Mouse (Mus musculus) olfactory bulb, adult 2 months (tissue): ENCODE measurements around the gene Ak3.

Source experiments
- CTCF ChIP-seq: fragments of 200-500 bp; IDR thresholded peaks from 2 replicates; pipeline ENCODE4 v1.5.1; 2012; ENCODE audit warnings: low read depth, mild to moderate bottlenecking, low read length, moderate library complexity; ENCODE audit not compliant: insufficient read depth
- POLR2A ChIP-seq: fragments of 200-500 bp; IDR thresholded peaks from 2 replicates; pipeline ENCODE4 v1.6.1; 2012; ENCODE audit warnings: mild to moderate bottlenecking, low read depth, low read length, moderate library complexity; ENCODE audit not compliant: insufficient read depth

GRCm38 (mm10) chr19:29044353-29044768, 3.4 kb downstream of the Ak3 start:
- TF ChIP-seq POLR2A: no peak
- TF ChIP-seq CTCF: no peak
